Mouse (Mus musculus): Measurements from ENCODE around the gene Il7r. TPM values are rescaled to one million over a fixed set of nuclear protein-coding genes. Genes with fewer than 3 reads are reported as not detected.

Il7r gene
- polyA plus RNA-seq, 1 experiment: 0.02 TPM

GRCm38 (mm10) chr15:9548951-9549350 lies 19.0 kb upstream of the Il7r start:
- H3K36me3 ChIP-seq (ENCODE audit: control insufficient read depth): no peaks in the 10 kb centered on the region
- TF ChIP-seq TAL1 (IDR thresholded peaks at IDR 0.05; ENCODE audit: low read length): no peak
- TF ChIP-seq GATA1 (IDR thresholded peaks at IDR 0.05; ENCODE audit: low read length): no peak
- H3K9me3 ChIP-seq (ENCODE audit: control insufficient read depth, low read length): no peaks in the 10 kb centered on the region; the same call in 1 of the 2 replicates
- no peak overlapping the region for H3K4me3 ChIP-seq (replicated peaks)
- H3K4me1 ChIP-seq (ENCODE audit: control insufficient read depth): no peaks in the 10 kb centered on the region
- H3K27me3 ChIP-seq (ENCODE audit: control insufficient read depth): no peaks in the 10 kb centered on the region

GRCm38 (mm10) chr15:9535200-9535599 lies 5.2 kb upstream of the Il7r start:
- Histone ChIP-seq H3K9me3 (ENCODE audit: control insufficient read depth, low read length) (no peaks in the 10 kb centered on the region), H3K27me3 (ENCODE audit: control insufficient read depth) (no peaks in the 10 kb centered on the region), H3K4me1 (ENCODE audit: control insufficient read depth) (no peaks in the 10 kb centered on the region), H3K4me3 (replicated peaks) (no peak overlapping the region), H3K36me3 (ENCODE audit: control insufficient read depth) (no peaks in the 10 kb centered on the region)
- TF ChIP-seq TAL1 (IDR thresholded peaks at IDR 0.05; ENCODE audit: low read length): no peak
- TF ChIP-seq GATA1 (IDR thresholded peaks at IDR 0.05; ENCODE audit: low read length): no peak

- Histone ChIP-seq H3K36me3 (ENCODE audit: control insufficient read depth) (no peaks in the 10 kb centered on the region), H3K27me3 (ENCODE audit: control insufficient read depth) (no peaks in the 10 kb centered on the region), H3K4me3 (replicated peaks) (no peak overlapping the region), H3K4me1 (ENCODE audit: control insufficient read depth) (no peaks in the 10 kb centered on the region), H3K9me3 (ENCODE audit: control insufficient read depth, low read length) (no peaks in the 10 kb centered on the region)
- TF ChIP-seq TAL1 (IDR thresholded peaks at IDR 0.05; ENCODE audit: low read length) (no peak), GATA1 (IDR thresholded peaks at IDR 0.05; ENCODE audit: low read length) (no peak)
These were observed 3.5 kb upstream of the Il7r start for GRCm38 (mm10) chr15:9533356-9533902.

- Histone ChIP-seq H3K9me3 (ENCODE audit: control insufficient read depth, low read length) (no peaks in the 10 kb centered on the region), H3K36me3 (ENCODE audit: control insufficient read depth) (no peaks in the 10 kb centered on the region), H3K27me3 (ENCODE audit: control insufficient read depth) (no peaks in the 10 kb centered on the region), H3K4me1 (ENCODE audit: control insufficient read depth) (peaks cover 1% of the 10 kb centered on the region; the same call in 1 of the 2 replicates), H3K4me3 (replicated peaks) (no peak overlapping the region)
- TF ChIP-seq TAL1 (IDR thresholded peaks at IDR 0.05; ENCODE audit: low read length) (no peak), GATA1 (IDR thresholded peaks at IDR 0.05; ENCODE audit: low read length) (no peak)
These were observed 330 bp downstream of the Il7r start for GRCm38 (mm10) chr15:9529646-9530045.

- peaks cover 1% of the 10 kb centered on the region; the same call in 1 of the 2 replicates for H3K4me1 ChIP-seq (ENCODE audit: control insufficient read depth)
- TF ChIP-seq TAL1 (IDR thresholded peaks at IDR 0.05; ENCODE audit: low read length): no peak
- no peak for TF ChIP-seq GATA1 (IDR thresholded peaks at IDR 0.05; ENCODE audit: low read length)
- no peaks in the 10 kb centered on the region for H3K36me3 ChIP-seq (ENCODE audit: control insufficient read depth)
- no peaks in the 10 kb centered on the region for H3K27me3 ChIP-seq (ENCODE audit: control insufficient read depth)
- no peak overlapping the region for H3K4me3 ChIP-seq (replicated peaks)
- H3K9me3 ChIP-seq (ENCODE audit: control insufficient read depth, low read length): no peaks in the 10 kb centered on the region
These were observed 1.6 kb downstream of the Il7r start for GRCm38 (mm10) chr15:9528186-9528935.

- Histone ChIP-seq H3K36me3 (ENCODE audit: control insufficient read depth) (no peaks in the 10 kb centered on the region), H3K4me3 (replicated peaks) (no peak overlapping the region), H3K4me1 (ENCODE audit: control insufficient read depth) (peaks cover 1% of the 10 kb centered on the region; the same call in 1 of the 2 replicates), H3K9me3 (ENCODE audit: control insufficient read depth, low read length) (no peaks in the 10 kb centered on the region), H3K27me3 (ENCODE audit: control insufficient read depth) (no peaks in the 10 kb centered on the region)
- TF ChIP-seq TAL1 (IDR thresholded peaks at IDR 0.05; ENCODE audit: low read length): no peak
- no peak for TF ChIP-seq GATA1 (IDR thresholded peaks at IDR 0.05; ENCODE audit: low read length)
These were observed 3.6 kb downstream of the Il7r start for GRCm38 (mm10) chr15:9526412-9526811.

- Histone ChIP-seq H3K36me3 (ENCODE audit: control insufficient read depth) (no peaks in the 10 kb centered on the region), H3K4me1 (ENCODE audit: control insufficient read depth) (peaks cover 1% of the 10 kb centered on the region; the same call in 1 of the 2 replicates), H3K9me3 (ENCODE audit: control insufficient read depth, low read length) (no peaks in the 10 kb centered on the region), H3K27me3 (ENCODE audit: control insufficient read depth) (no peaks in the 10 kb centered on the region), H3K4me3 (replicated peaks) (no peak overlapping the region)
- TF ChIP-seq GATA1 (IDR thresholded peaks at IDR 0.05; ENCODE audit: low read length) (no peak), TAL1 (IDR thresholded peaks at IDR 0.05; ENCODE audit: low read length) (no peak)
These were observed 5.1 kb downstream of the Il7r start for GRCm38 (mm10) chr15:9524907-9525306.

GRCm38 (mm10) chr15:9523956-9524355 lies 6.0 kb downstream of the Il7r start:
- Histone ChIP-seq H3K36me3 (ENCODE audit: control insufficient read depth) (no peaks in the 10 kb centered on the region), H3K27me3 (ENCODE audit: control insufficient read depth) (peaks cover under 1% of the 10 kb centered on the region; the same call in 1 of the 2 replicates), H3K4me3 (replicated peaks) (no peak overlapping the region), H3K4me1 (ENCODE audit: control insufficient read depth) (peaks cover 1% of the 10 kb centered on the region; the same call in 1 of the 2 replicates), H3K9me3 (ENCODE audit: control insufficient read depth, low read length) (no peaks in the 10 kb centered on the region)
- TF ChIP-seq GATA1 (IDR thresholded peaks at IDR 0.05; ENCODE audit: low read length) (no peak), TAL1 (IDR thresholded peaks at IDR 0.05; ENCODE audit: low read length) (no peak)

GRCm38 (mm10) chr15:9523059-9523458 lies 6.9 kb downstream of the Il7r start:
- no peaks in the 10 kb centered on the region for H3K36me3 ChIP-seq (ENCODE audit: control insufficient read depth)

More at GRCm38 (mm10) chr15:9523059-9523458, 6.9 kb downstream of the Il7r start:
- TF ChIP-seq GATA1 (IDR thresholded peaks at IDR 0.05; ENCODE audit: low read length) (no peak), TAL1 (IDR thresholded peaks at IDR 0.05; ENCODE audit: low read length) (no peak)
- H3K4me1 ChIP-seq (ENCODE audit: control insufficient read depth): no peaks in the 10 kb centered on the region
- H3K27me3 ChIP-seq (ENCODE audit: control insufficient read depth): peaks cover 2% of the 10 kb centered on the region; the same call in 1 of the 2 replicates
- H3K4me3 ChIP-seq (replicated peaks): no peak overlapping the region
- H3K9me3 ChIP-seq (ENCODE audit: control insufficient read depth, low read length): no peaks in the 10 kb centered on the region
